Mouse (Mus musculus): Measurements from ENCODE around the gene 1600015I10Rik.

GRCm38 (mm10) chr6:48929595-48929994 lies at the start of gene 1600015I10Rik:
- TF ChIP-seq CTCF (IDR thresholded peaks at IDR 0.05; ENCODE audit: borderline replicate concordance, insufficient read depth, low read depth, low read length) (no peak), POLR2A (IDR thresholded peaks at IDR 0.05; ENCODE audit: borderline replicate concordance, insufficient read depth, low read length) (no peak)
